Mouse (Mus musculus): ENCODE data around the gene Fetub. TPM values are rescaled to one million over a fixed set of nuclear protein-coding genes. Genes with fewer than 3 reads are reported as not detected.

Gene Fetub
- total RNA-seq (2012; rRNA removed) (0.25 and 0.42 TPM in 2 replicates), total RNA-seq (2014; rRNA removed) (1.0 and 1.3 TPM in 2 replicates), polyA plus RNA-seq (2012; ENCODE audit: insufficient read length, low read depth) (15.5 and 15.8 TPM in 2 replicates)

DNA sequence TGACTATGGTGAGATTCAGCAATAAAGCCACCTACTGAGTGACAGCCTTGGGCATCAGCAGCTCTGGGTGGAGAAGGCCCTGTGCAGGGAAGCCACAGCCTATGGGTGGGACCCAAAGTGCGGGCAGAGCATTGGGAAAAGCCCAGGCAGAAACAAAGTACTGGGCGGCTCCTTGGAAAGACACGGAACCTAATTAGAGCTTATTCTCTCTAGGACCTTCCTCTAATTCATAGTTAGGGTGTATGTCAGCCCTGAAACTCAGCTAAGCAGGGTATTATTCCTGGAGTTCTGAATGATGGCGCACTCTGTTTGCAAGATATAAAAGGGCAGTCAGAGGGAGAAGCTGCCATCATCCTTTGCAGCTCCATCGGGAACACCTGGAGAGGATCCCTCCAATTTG is at the start of gene Fetub:
Fetub (plus strand) TSS at position 301 of the 400 bp plus-strand sequence.
- Histone ChIP-seq H3K9ac (ENCODE audit: insufficient read depth, low read depth) (no peak within 1 kb of the TSS), H3K27ac (ENCODE audit: insufficient read depth, low read depth) (no peak within 1 kb of the TSS), H3K9me3 (replicated peaks; ENCODE audit: low read length) (peaks cover 5% of the 10 kb centered on the region), H3K4me2 (ENCODE audit: insufficient read depth, low read depth, poor library complexity, severe bottlenecking) (no peak within 1 kb of the TSS), H3K36me3 (replicated peaks in 1 of 2; ENCODE audit: control insufficient read depth in 1 of 2, insufficient read depth in 1 of 2, low read length in 1 of 2) (no peaks in the 10 kb centered on the region), H3K4me1 (ENCODE audit: control insufficient read depth in 1 of 2, insufficient read depth in 2 of 2) (peaks cover 0 to 21% of the 10 kb centered on the region in 2 experiments; a peak in 2 of 4 replicates), H3K4me3 (replicated peaks in 1 of 3; ENCODE audit: low read depth in 2 of 3, low read length in 2 of 3, poor library complexity in 1 of 3) (no peak within 1 kb of the TSS), H3K79me2 (replicated peaks; ENCODE audit: control insufficient read depth, extremely low read depth, insufficient read depth, poor library complexity, severe bottlenecking) (no peaks in the 10 kb centered on the region), H3K27me3 (replicated peaks) (no peaks in the 10 kb centered on the region)
- no peak for DNase-seq (ENCODE audit: extremely low read depth)
- in situ Hi-C loops (cut with MboI; ENCODE audit: low pct_ligation_motif_present, low pct_unique_long_range_greater_than_20kb, low sequenced_read_pairs) (no loop called here), dilution Hi-C loops (cut with MboI; ENCODE audit: extremely low pct_ligation_motif_present, extremely low pct_unique_long_range_greater_than_20kb, low sequenced_read_pairs) (no loop called here)
- TF ChIP-seq MXI1 (IDR thresholded peaks at IDR 0.05; ENCODE audit: low read depth, low read length) (no peak), NELFE (IDR thresholded peaks at IDR 0.05; ENCODE audit: low read depth, low read length) (no peak), NRF1 (IDR thresholded peaks at IDR 0.05; ENCODE audit: low read depth, low read length) (no peak), EP300 (IDR thresholded peaks at IDR 0.05; ENCODE audit: low read length) (no peak), RAD21 (IDR thresholded peaks at IDR 0.05; ENCODE audit: low read depth, low read length) (no peak), SMC3 (IDR thresholded peaks at IDR 0.05; ENCODE audit: low read depth, low read length) (no peak), ZMIZ1 (IDR thresholded peaks at IDR 0.05; ENCODE audit: low read depth, low read length) (no peak), CTCF (conservative IDR thresholded peaks at IDR 0.05 in 1 of 2, IDR thresholded peaks at IDR 0.05 in 1 of 2; ENCODE audit: low read depth in 2 of 2, low read length in 2 of 2) (no peak), ETS1 (conservative IDR thresholded peaks at IDR 0.05; ENCODE audit: low read depth, low read length) (no peak), TCF12 (IDR thresholded peaks at IDR 0.05; ENCODE audit: low read depth, low read length) (no peak), TBP (conservative IDR thresholded peaks at IDR 0.05; ENCODE audit: low read depth, low read length) (no peak), MAX (IDR thresholded peaks at IDR 0.05; ENCODE audit: low read length) (no peak), SIN3A (IDR thresholded peaks at IDR 0.05; ENCODE audit: low read length) (no peak), JUN (IDR thresholded peaks at IDR 0.05; ENCODE audit: insufficient read depth, low read depth, low read length) (no peak), POLR2AphosphoS2 (IDR thresholded peaks at IDR 0.05; ENCODE audit: low read depth, low read length) (no peak), ZC3H11A (IDR thresholded peaks at IDR 0.05; ENCODE audit: low read depth, low read length) (no peak), ELF1 (IDR thresholded peaks at IDR 0.05; ENCODE audit: low read depth, low read length) (no peak), ZKSCAN1 (IDR thresholded peaks at IDR 0.05; ENCODE audit: borderline replicate concordance, low read depth, low read length) (no peak)

DNA sequence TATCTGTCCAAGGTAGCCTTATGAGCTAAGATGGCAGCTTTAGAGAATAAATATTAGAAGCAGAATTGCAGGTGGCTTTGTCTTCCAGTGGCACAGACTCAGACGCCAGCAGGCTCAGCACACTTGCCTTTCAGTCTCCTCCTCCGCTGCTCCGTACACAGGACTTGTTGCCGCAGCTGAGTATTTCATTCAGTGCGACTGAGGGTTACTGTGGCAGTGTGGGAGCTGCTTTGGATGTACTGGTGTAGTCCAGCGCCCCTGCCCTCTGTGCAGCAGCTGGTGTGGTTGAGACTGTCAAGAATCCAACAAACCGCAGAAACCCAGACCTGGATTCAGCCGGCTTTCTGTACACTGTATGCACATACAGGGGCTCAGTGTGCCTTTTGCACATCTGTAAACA is 45.7 kb upstream of the Fetub start:
- DNase-seq (ENCODE audit: extremely low read depth) = no peak
- no peak overlapping the region for H3K4me2 ChIP-seq (ENCODE audit: insufficient read depth, low read depth, poor library complexity, severe bottlenecking)
- H3K27me3 ChIP-seq (replicated peaks) = no peaks in the 10 kb centered on the region
- no peak overlapping the region for H3K27ac ChIP-seq (ENCODE audit: insufficient read depth, low read depth)
- H3K4me3 ChIP-seq (replicated peaks in 1 of 3; ENCODE audit: low read depth in 2 of 3, low read length in 2 of 3, poor library complexity in 1 of 3) = no peak overlapping the region
- in situ Hi-C loops (cut with MboI; ENCODE audit: low pct_ligation_motif_present, low pct_unique_long_range_greater_than_20kb, low sequenced_read_pairs) = no loop called here
- no peak overlapping the region for H3K9ac ChIP-seq (ENCODE audit: insufficient read depth, low read depth)
- peaks cover 57 to 74% of the 10 kb centered on the region in 2 experiments for H3K36me3 ChIP-seq (replicated peaks in 1 of 2; ENCODE audit: control insufficient read depth in 1 of 2, insufficient read depth in 1 of 2, low read length in 1 of 2)
- no peaks in the 10 kb centered on the region for H3K79me2 ChIP-seq (replicated peaks; ENCODE audit: control insufficient read depth, extremely low read depth, insufficient read depth, poor library complexity, severe bottlenecking)
- dilution Hi-C loops (cut with MboI; ENCODE audit: extremely low pct_ligation_motif_present, extremely low pct_unique_long_range_greater_than_20kb, low sequenced_read_pairs) = no loop called here
- peaks cover 4 to 14% of the 10 kb centered on the region in 2 experiments; a peak in 3 of 4 replicates for H3K4me1 ChIP-seq (ENCODE audit: control insufficient read depth in 1 of 2, insufficient read depth in 2 of 2)
- H3K9me3 ChIP-seq (replicated peaks; ENCODE audit: low read length) = no peaks in the 10 kb centered on the region
- TF ChIP-seq ETS1 (conservative IDR thresholded peaks at IDR 0.05; ENCODE audit: low read depth, low read length) (no peak), POLR2A (IDR thresholded peaks at IDR 0.05; ENCODE audit: low read depth, low read length) (no peak), POLR2AphosphoS2 (IDR thresholded peaks at IDR 0.05; ENCODE audit: low read depth, low read length) (no peak), CTCF (conservative IDR thresholded peaks at IDR 0.05 in 1 of 2, IDR thresholded peaks at IDR 0.05 in 1 of 2; ENCODE audit: low read depth in 2 of 2, low read length in 2 of 2) (no peak), MXI1 (IDR thresholded peaks at IDR 0.05; ENCODE audit: low read depth, low read length) (no peak), TBP (conservative IDR thresholded peaks at IDR 0.05; ENCODE audit: low read depth, low read length) (no peak), EP300 (IDR thresholded peaks at IDR 0.05; ENCODE audit: low read length) (no peak)
